Mouse (Mus musculus): ENCODE results near the gene Rgl1.

DNA sequence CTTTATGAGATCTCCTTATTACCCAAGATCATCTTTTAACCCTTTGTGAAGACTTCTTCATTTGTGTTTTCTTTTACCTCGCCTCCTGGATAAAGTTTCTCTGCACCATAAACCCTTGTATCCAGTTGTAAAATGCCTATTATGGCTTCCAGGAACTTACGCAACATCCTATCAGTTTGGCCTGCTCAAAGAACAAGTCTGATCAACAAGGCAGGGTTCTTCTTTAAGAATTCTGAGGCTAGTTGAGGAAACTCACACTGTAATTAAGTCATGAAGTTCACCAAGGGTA, 42.2 kb upstream of the Rgl1 start:
- TF ChIP-seq POLR2A (IDR thresholded peaks at IDR 0.05; ENCODE audit: control insufficient read depth, low read depth, low read length) (no peak), CTCF (IDR thresholded peaks at IDR 0.05; ENCODE audit: control insufficient read depth, insufficient read depth, insufficient replicate concordance, low read depth, low read length) (no peak)
